Mouse (Mus musculus) ES-Bruce4 (cell line): ENCODE measurements around the gene Igf2r.

Source experiments
- CTCF ChIP-seq: IDR thresholded peaks from one replicate; pipeline ENCODE4 v1.8.1; 2011; ENCODE audit warnings: low read depth, low read length
- EP300 ChIP-seq: IDR thresholded peaks from 2 replicates; pipeline ENCODE4 v1.6.1; 2011; ENCODE audit warnings: low read depth, low read length; ENCODE audit not compliant: insufficient read depth

- TF ChIP-seq CTCF = peak; percentile 34
- no peak for TF ChIP-seq EP300
Measured at GRCm38 (mm10) chr17:12639585-12639984, 129.9 kb downstream of the Igf2r start.
